14 mouse cellular contexts compared by ENCODE assay signal in the genomic region with DNA sequence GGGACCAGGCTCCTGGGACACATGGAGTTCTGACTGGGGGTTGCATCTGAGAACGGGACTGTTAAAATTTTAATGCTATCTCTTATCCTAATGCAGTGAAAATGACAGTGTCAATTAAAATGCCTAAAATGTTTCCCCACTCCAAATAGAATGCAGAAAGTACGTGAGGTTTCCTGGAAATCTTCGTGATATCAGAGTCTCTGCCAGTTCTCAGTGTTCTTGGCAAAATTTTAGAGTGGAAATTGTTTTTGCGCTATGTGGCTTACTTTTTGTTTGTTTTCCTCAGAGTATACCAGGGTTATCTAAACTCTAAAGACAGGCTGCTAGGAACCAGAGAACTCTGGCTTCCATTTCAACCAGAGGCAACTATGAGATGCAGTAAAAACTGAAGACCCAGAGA.
"Had no signal": no experiment of that assay in that cellular context is flagged by ENCODE, and none has a peak within 500 bp of the region (broad histone marks: within the 10 kb centered on the region; RNA-seq: fewer than 3 reads in every experiment).

No protein-coding gene starts in this region.

- H3K9me3 ChIP-seq: limb, embryonic 12.5 days; liver, embryonic 15.5 days; megakaryocyte, embryonic 14.5 days; midbrain, embryonic 15.5 days; neural tube, embryonic 12.5 days had no signal

- H3K4me1 ChIP-seq: limb, embryonic 12.5 days; liver, embryonic 15.5 days; midbrain, embryonic 15.5 days; neural tube, embryonic 12.5 days had no signal

- H3K27ac ChIP-seq: kidney, postnatal 0 days; layer of hippocampus, adult 2 months; limb, embryonic 12.5 days; liver, embryonic 15.5 days; macrophage; midbrain, embryonic 15.5 days; neural tube, embryonic 12.5 days had no signal

- H3K4me3 ChIP-seq: layer of hippocampus, adult 2 months; limb, embryonic 12.5 days; liver, embryonic 15.5 days; megakaryocyte, embryonic 14.5 days; midbrain, embryonic 15.5 days; neural tube, embryonic 12.5 days had no signal

- H3K27me3 ChIP-seq: limb, embryonic 12.5 days; liver, embryonic 15.5 days; megakaryocyte, embryonic 14.5 days; midbrain, embryonic 15.5 days; neural tube, embryonic 12.5 days had no signal

- DNase-seq: kidney, adult 9 months; kidney, postnatal 4 days; lung, embryonic 14.5 days; spleen, adult 18-20 months; thymus, adult 18-20 months; thymus, postnatal 14 days had no signal

- H3K36me3 ChIP-seq: limb, embryonic 12.5 days; liver, embryonic 15.5 days; midbrain, embryonic 15.5 days; neural tube, embryonic 12.5 days had no signal
